Mouse (Mus musculus) C2C12 (cell line): Measurements from ENCODE around the gene Spata4.

ENCODE experiments used
- CTCF ChIP-seq: IDR thresholded peaks from one replicate; pipeline ENCODE4 v1.5.1; 2011; ENCODE audit not compliant: control insufficient read depth, insufficient read depth, insufficient read length
- MYOG ChIP-seq: IDR thresholded peaks from one replicate; pipeline ENCODE4 v1.6.1; 2011; ENCODE audit not compliant: control insufficient read depth, insufficient read length; ENCODE audit errors: extremely low read depth

DNA sequence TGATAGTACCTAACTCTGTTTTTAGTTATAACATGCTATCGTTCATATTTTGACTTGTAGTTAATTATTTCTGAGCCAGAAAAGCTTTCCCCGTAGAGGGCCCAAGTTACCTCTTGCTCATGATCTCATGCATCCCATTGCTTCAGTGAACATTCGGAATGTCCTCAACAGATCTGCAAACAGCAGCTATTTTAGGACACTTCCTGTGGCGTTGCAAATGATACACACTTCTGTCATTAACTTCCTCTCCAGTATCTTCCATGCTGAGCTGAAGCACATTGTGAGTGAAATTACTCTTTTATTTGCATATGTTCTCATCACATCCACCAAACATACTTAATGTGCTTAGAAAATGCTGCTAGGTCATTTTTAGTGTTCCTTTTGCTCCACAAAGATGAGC lies 38.4 kb upstream of the Spata4 start:
- TF ChIP-seq CTCF (no peak), MYOG (no peak)
